33 mouse cellular contexts compared by ENCODE assay signal in genomic region chr1:170303103-170303502, GRCm38 (mm10). TPM values are rescaled to one million over a fixed set of nuclear protein-coding genes. Genes with fewer than 3 reads are reported as not detected.
A peak's percentile ranks its signal among the peaks of the same experiment; 100 is the strongest.
DNase-seq lines count a peak whose midpoint lies in the region; ATAC-seq lines count a peak whose summit lies in the region.
"Had no signal": no experiment of that assay in that cellular context is flagged by ENCODE, and none has a peak within 500 bp of the region (broad histone marks: within the 10 kb centered on the region; RNA-seq: fewer than 3 reads in every experiment).

No protein-coding gene starts in this region.

- H3K36me3 ChIP-seq in midbrain, embryonic 10.5 days: no peaks in the 10 kb centered on the region
- no peaks in the 10 kb centered on the region; the same call in 1 of the 2 replicates for H3K36me3 ChIP-seq in midbrain, embryonic 13.5 days
- no peaks in the 10 kb centered on the region for H3K36me3 ChIP-seq in embryonic facial prominence, embryonic 10.5 days (replicated peaks)
- H3K36me3 ChIP-seq: embryonic facial prominence, embryonic 12.5 days; G1E; heart, embryonic 15.5 days; midbrain, embryonic 15.5 days; neural tube, embryonic 13.5 days had no signal

- no peaks in the 10 kb centered on the region for H3K9me3 ChIP-seq in midbrain, embryonic 10.5 days (replicated peaks)
- H3K9me3 ChIP-seq in midbrain, embryonic 13.5 days: no peaks in the 10 kb centered on the region
- no peaks in the 10 kb centered on the region for H3K9me3 ChIP-seq in embryonic facial prominence, embryonic 10.5 days
- H3K9me3 ChIP-seq: embryonic facial prominence, embryonic 12.5 days; G1E; heart, embryonic 15.5 days; midbrain, embryonic 15.5 days; neural tube, embryonic 13.5 days had no signal

- H3K4me1 ChIP-seq in midbrain, embryonic 10.5 days: peaks cover 14% of the 10 kb centered on the region
- no peaks in the 10 kb centered on the region for H3K4me1 ChIP-seq in midbrain, embryonic 13.5 days (replicated peaks)
- peaks cover 5% of the 10 kb centered on the region; the same call in 1 of the 2 replicates for H3K4me1 ChIP-seq in embryonic facial prominence, embryonic 10.5 days
- H3K4me1 ChIP-seq: embryonic facial prominence, embryonic 12.5 days; heart, embryonic 15.5 days; midbrain, embryonic 15.5 days; neural tube, embryonic 13.5 days had no signal

- no peak overlapping the region for H3K9ac ChIP-seq in midbrain, embryonic 13.5 days (replicated peaks)
- H3K9ac ChIP-seq: embryonic facial prominence, embryonic 12.5 days; forebrain, postnatal 0 days; heart, embryonic 15.5 days; midbrain, embryonic 15.5 days; neural tube, embryonic 13.5 days had no signal

- no peak overlapping the region for H3K4me2 ChIP-seq in midbrain, embryonic 13.5 days (replicated peaks)
- H3K4me2 ChIP-seq: embryonic facial prominence, embryonic 12.5 days; heart, embryonic 15.5 days; midbrain, embryonic 15.5 days; neural tube, embryonic 13.5 days had no signal

- DNase-seq in heart, adult 11 months: peak; percentile 63
- DNase-seq in heart, adult 8-10 months (ENCODE audit: low spot score): no peak
- peak; percentile 44 for DNase-seq in midbrain, embryonic 10.5 days (ENCODE audit: low spot score)
- peak; percentile 25 for DNase-seq in embryonic facial prominence, embryonic 10.5 days (ENCODE audit: low spot score)
- no peak for DNase-seq in frontal cortex, postnatal 10 days (ENCODE audit: low spot score in 2 of 2)
- no peak for DNase-seq in cerebellum, adult 11-12 months
- DNase-seq: B cell, adult 2 months; cerebellum, adult 2 months; cerebellum, postnatal 36 days; forebrain, postnatal 0 days; gastrocnemius, postnatal 25 days; heart, adult 2 months; heart, postnatal 4 days; kidney, postnatal 4 days; lung, adult 18-20 months; lung, postnatal 14 days; right cerebral cortex, adult 18-20 months; right cerebral cortex, postnatal 4 days; thymus, postnatal 14 days had no signal

- no peaks in the 10 kb centered on the region for H3K27me3 ChIP-seq in midbrain, embryonic 10.5 days (ENCODE audit: low read depth, poor library complexity, severe bottlenecking)
- no peaks in the 10 kb centered on the region for H3K27me3 ChIP-seq in midbrain, embryonic 13.5 days
- H3K27me3 ChIP-seq in embryonic facial prominence, embryonic 10.5 days (replicated peaks; ENCODE audit: low read depth, poor library complexity, severe bottlenecking): no peaks in the 10 kb centered on the region
- H3K27me3 ChIP-seq: embryonic facial prominence, embryonic 12.5 days; heart, embryonic 15.5 days; midbrain, embryonic 15.5 days; neural tube, embryonic 13.5 days; Patski had no signal

- 44% methylated on average over 6 of the region's 6 CpGs for WGBS in midbrain, embryonic 10.5 days
- WGBS in midbrain, embryonic 13.5 days: 47% methylated on average over 6 of the region's 6 CpGs
- 63% methylated on average over 6 of the region's 6 CpGs for WGBS in embryonic facial prominence, embryonic 10.5 days

- no peak for ATAC-seq in midbrain, embryonic 13.5 days
- ATAC-seq: forebrain, postnatal 0 days; intestine, postnatal 0 days; midbrain, embryonic 15.5 days; Patski had no signal

- H3K27ac ChIP-seq in midbrain, embryonic 10.5 days (replicated peaks): peak overlapping the region; percentile 49; the same call in 1 of the 2 replicates
- no peak overlapping the region for H3K27ac ChIP-seq in midbrain, embryonic 13.5 days
- H3K27ac ChIP-seq in embryonic facial prominence, embryonic 10.5 days (replicated peaks): no peak overlapping the region
- H3K27ac ChIP-seq: embryonic facial prominence, embryonic 12.5 days; heart, adult 2 months; heart, embryonic 15.5 days; midbrain, embryonic 15.5 days; neural tube, embryonic 13.5 days had no signal

- no peak overlapping the region for H3K4me3 ChIP-seq in midbrain, embryonic 10.5 days
- H3K4me3 ChIP-seq in midbrain, embryonic 13.5 days (replicated peaks): no peak overlapping the region
- no peak overlapping the region for H3K4me3 ChIP-seq in embryonic facial prominence, embryonic 10.5 days
- H3K4me3 ChIP-seq: embryonic facial prominence, embryonic 12.5 days; heart, adult 2 months; heart, embryonic 15.5 days; midbrain, embryonic 15.5 days; myocyte; neural tube, embryonic 13.5 days had no signal

RNA-seq across cellular contexts. Expression of gene Gm7694, which starts 3.0 kb away (rescaled TPM):
- 10 to 100 TPM; 10.2 to 12.8 (median 11.7) TPM for total RNA-seq in heart, adult 8-10 months (2022)
- 2.7 and 3.1 TPM in 2 replicates for polyA plus RNA-seq in midbrain, embryonic 10.5 days (2016; fragmentation: Nextera tagmentation; extraction: Ambion mirVana)
- 1.2 and 2.5 TPM in 2 replicates for polyA plus RNA-seq in midbrain, embryonic 13.5 days (2015; fragmentation: Nextera tagmentation; extraction: Ambion mirVana)
- polyA plus RNA-seq in embryonic facial prominence, embryonic 10.5 days (2016; fragmentation: Nextera tagmentation; extraction: Ambion mirVana): 2.5 and 3.5 TPM in 2 replicates

RNA-seq across cellular contexts. Expression of gene Spata46, which starts 5.5 kb away (rescaled TPM):
- not detected for total RNA-seq in heart, adult 8-10 months (2022)
- 0.84 and 1.4 TPM in 2 replicates for polyA plus RNA-seq in midbrain, embryonic 10.5 days (2016; fragmentation: Nextera tagmentation; extraction: Ambion mirVana)
- polyA plus RNA-seq in midbrain, embryonic 13.5 days (2015; fragmentation: Nextera tagmentation; extraction: Ambion mirVana): 1.1 and 1.4 TPM in 2 replicates
- 0.94 and 1.5 TPM in 2 replicates for polyA plus RNA-seq in embryonic facial prominence, embryonic 10.5 days (2016; fragmentation: Nextera tagmentation; extraction: Ambion mirVana)
- total RNA-seq: CH12.LX; forebrain, postnatal 0 days; G1E; gastrocnemius, postnatal 25 days; heart, adult 2 months; heart, postnatal 4 days; left cerebral cortex, postnatal 25 days; megakaryocyte progenitor cell, adult 5-6 weeks had no signal
- polyA plus RNA-seq: cerebellum, adult 2 months; forebrain, postnatal 0 days; G1E; myocyte had no signal

RNA-seq across cellular contexts. Expression of gene Sh2d1b1, which starts 26.0 kb away (rescaled TPM):
- total RNA-seq in heart, adult 8-10 months (2022): under 1 TPM in 2 of 4 experiments, not detected in 2; 0.19 to 0.26 TPM
- polyA plus RNA-seq in midbrain, embryonic 10.5 days (2016; fragmentation: Nextera tagmentation; extraction: Ambion mirVana): not detected in 2 replicates
- not detected in 2 replicates for polyA plus RNA-seq in midbrain, embryonic 13.5 days (2015; fragmentation: Nextera tagmentation; extraction: Ambion mirVana)
- polyA plus RNA-seq in embryonic facial prominence, embryonic 10.5 days (2016; fragmentation: Nextera tagmentation; extraction: Ambion mirVana): 0.05 TPM in 1 of 2 replicates, not detected in the other
- total RNA-seq: forebrain, postnatal 0 days; gastrocnemius, postnatal 25 days; left cerebral cortex, postnatal 25 days had no signal
- polyA plus RNA-seq: forebrain, embryonic 11.5 days; forebrain, postnatal 0 days; G1E; kidney, embryonic 14.5 days; neural tube, embryonic 13.5 days had no signal

Comparison
In these comparisons a context has a peak if more than half of its experiments do, and no peak if none do; other contexts are left out.
1. DNase-seq: peak in heart, adult 11 months (single experiment), midbrain, embryonic 10.5 days (single experiment) and embryonic facial prominence, embryonic 10.5 days (single experiment); none in heart, adult 8-10 months (single experiment), frontal cortex, postnatal 10 days (0 of 2) and cerebellum, adult 11-12 months (single experiment).